Mouse (Mus musculus): ENCODE measurements around the gene Cited1. TPM values are rescaled to one million over a fixed set of nuclear protein-coding genes. Genes with fewer than 3 reads are reported as not detected.
"Not testable (repeated sequence)": the region's sequence is repeated elsewhere in the genome, so short reads cannot be mapped to it uniquely, and the experiment has no call there.

The Cited1 gene
- polyA plus RNA-seq, 1 experiment from 2014 or later, result 4.4 TPM

- Histone ChIP-seq H3K36me3 (ENCODE audit: control insufficient read depth, insufficient read depth, low read length) (no peaks in the 10 kb centered on the region), H3K27me3 (replicated peaks; ENCODE audit: control insufficient read depth, insufficient read depth, low read length) (peaks cover 3% of the 10 kb centered on the region), H3K9me3 (ENCODE audit: control insufficient read depth, low read length) (no peaks in the 10 kb centered on the region), H3K4me3 (ENCODE audit: low read length) (no peak overlapping the region), H3K9ac (ENCODE audit: low read depth, low read length) (no peak overlapping the region), H3K4me2 (ENCODE audit: low read depth, low read length) (no peak overlapping the region), H3K27ac (ENCODE audit: low read length) (no peak overlapping the region), H3K4me1 (ENCODE audit: control insufficient read depth, insufficient read depth, low read length) (no peaks in the 10 kb centered on the region)
- 64% methylated on average over 2 of the region's 2 CpGs for WGBS
- ATAC-seq, result no peak
Observed at GRCm38 (mm10) chrX:102244334-102244733, 7.6 kb downstream of the Cited1 start.

- peaks cover 2% of the 10 kb centered on the region; the same call in 1 of the 2 replicates for H3K27me3 ChIP-seq (replicated peaks; ENCODE audit: control insufficient read depth, insufficient read depth, low read length)
- H3K4me1 ChIP-seq (ENCODE audit: control insufficient read depth, insufficient read depth, low read length), result no peaks in the 10 kb centered on the region
- no peak overlapping the region for H3K9ac ChIP-seq (ENCODE audit: low read depth, low read length)
- no peak overlapping the region for H3K27ac ChIP-seq (ENCODE audit: low read length)
- no peak overlapping the region for H3K4me3 ChIP-seq (ENCODE audit: low read length)
- no peak overlapping the region for H3K4me2 ChIP-seq (ENCODE audit: low read depth, low read length)
- no peak for ATAC-seq
- 23% methylated on average over 1 of the region's 1 CpGs for WGBS
- H3K36me3 ChIP-seq (ENCODE audit: control insufficient read depth, insufficient read depth, low read length), result no peaks in the 10 kb centered on the region
- no peaks in the 10 kb centered on the region for H3K9me3 ChIP-seq (ENCODE audit: control insufficient read depth, low read length)
Observed at GRCm38 (mm10) chrX:102219126-102219525, 32.9 kb downstream of the Cited1 start.

GRCm38 (mm10) chrX:102215356-102215755, 36.6 kb downstream of the Cited1 start:
- H3K9ac ChIP-seq (ENCODE audit: low read depth, low read length); H3K9me3 ChIP-seq (ENCODE audit: control insufficient read depth, low read length): not testable (repeated sequence)
- 55% methylated on average over 8 of the region's 9 CpGs for WGBS

More at GRCm38 (mm10) chrX:102215356-102215755, 36.6 kb downstream of the Cited1 start:
- not testable (repeated sequence) for H3K27ac ChIP-seq (ENCODE audit: low read length); H3K27me3 ChIP-seq (replicated peaks; ENCODE audit: control insufficient read depth, insufficient read depth, low read length); H3K4me1 ChIP-seq (ENCODE audit: control insufficient read depth, insufficient read depth, low read length); H3K36me3 ChIP-seq (ENCODE audit: control insufficient read depth, insufficient read depth, low read length); H3K4me3 ChIP-seq (ENCODE audit: low read length); H3K4me2 ChIP-seq (ENCODE audit: low read depth, low read length); ATAC-seq

Small RNA genes lying within 50 kb of the gene (microRNA-seq; reads per million reads assigned to microRNA genes)
- gene Gm26318, result not detected

Other genes with a start within 250 kb of the Cited1 start
- gene Rtl5, start 180.9 kb downstream of the Cited1 start, polyA plus RNA-seq (2015; fragmentation: Nextera tagmentation; extraction: Ambion mirVana), result 1.0 and 1.5 TPM in 2 replicates
- 44.1 and 49.4 TPM in 2 replicates for gene Pin4, start 132.7 kb downstream of the Cited1 start, polyA plus RNA-seq (2015; fragmentation: Nextera tagmentation; extraction: Ambion mirVana)
- 7.7 and 7.8 TPM in 2 replicates for gene Ercc6l, start 95.1 kb downstream of the Cited1 start, polyA plus RNA-seq (2015; fragmentation: Nextera tagmentation; extraction: Ambion mirVana)
- gene Rps4x, start 62.8 kb downstream of the Cited1 start, polyA plus RNA-seq (2015; fragmentation: Nextera tagmentation; extraction: Ambion mirVana), result 634 and 696 TPM in 2 replicates